Mouse (Mus musculus) liver, embryonic 16.5 days (tissue): ENCODE data around the gene Nosip. TPM values are rescaled to one million over a fixed set of nuclear protein-coding genes. Genes with fewer than 3 reads are reported as not detected.
"Not testable (repeated sequence)": the region's sequence is repeated elsewhere in the genome, so short reads cannot be mapped to it uniquely, and the experiment has no call there.

ENCODE experiments used
- ATAC-seq: fragments of 200-750 bp; cut with Nextera tagmentation; 2 replicates; pipeline ENCODE4 v1.8.0; 2017; ENCODE audit warnings: low read depth, mild to moderate bottlenecking, moderate number of reproducible peaks, moderate library complexity
- H3K27ac ChIP-seq: fragments of 300-500 bp; sonication (generic); 2 replicates; pipeline ENCODE4 v1.5.1; 2014; ENCODE audit warnings: mild to moderate bottlenecking, low read length
- H3K27me3 ChIP-seq: fragments of 300-500 bp; sonication (generic); 2 replicates; pipeline ENCODE4 v1.6.1; 2014; ENCODE audit warnings: low read depth, low read length, mixed read lengths; ENCODE audit not compliant: control insufficient read depth, insufficient read depth
- H3K36me3 ChIP-seq: fragments of 300-500 bp; sonication (generic); 2 replicates; pipeline ENCODE4 v1.6.1; 2014; ENCODE audit warnings: mild to moderate bottlenecking; ENCODE audit not compliant: control insufficient read depth, insufficient read depth
- H3K4me1 ChIP-seq: fragments of 300-500 bp; sonication (generic); 2 replicates; pipeline ENCODE4 v1.6.1; 2014; ENCODE audit warnings: low read depth, low read length, mixed read lengths; ENCODE audit not compliant: control insufficient read depth
- H3K4me2 ChIP-seq: fragments of 300-500 bp; sonication (generic); 2 replicates; pipeline ENCODE4 v1.6.1; 2014; ENCODE audit warnings: low read depth, low read length, mixed read lengths
- H3K4me3 ChIP-seq: fragments of 300-500 bp; sonication (generic); 2 replicates; pipeline ENCODE4 v1.5.1; 2014; ENCODE audit warnings: low read depth, mild to moderate bottlenecking, low read length
- H3K9ac ChIP-seq: fragments of 300-500 bp; sonication (generic); 2 replicates; pipeline ENCODE4 v1.6.1; 2014; ENCODE audit warnings: low read depth, low read length
- H3K9me3 ChIP-seq: fragments of 300-500 bp; sonication (generic); replicated peaks from 2 replicates; pipeline ENCODE4 v1.6.1; 2016; ENCODE audit warnings: low read length; ENCODE audit not compliant: control insufficient read depth
- WGBS: fragments of 180-500 bp; shearing (Covaris S2); extraction: QIAGEN DNeasy Blood & Tissue Kit; methylation state at CpG from one replicate; pipeline ENCODE4 v1.1.7; 2014; ENCODE audit not compliant: insufficient replicate concordance; 5-methylcytosine and 5-hydroxymethylcytosine counted together
- polyA plus RNA-seq: library from polyadenylated mRNA; unstranded; fragments of >200 nt; fragmentation: Nextera tagmentation; extraction: Ambion mirVana; gene quantifications from 2 replicates; pipeline ENCODE4 v1.2.1, GENCODE M21; 2015

The Nosip gene
- polyA plus RNA-seq, 1 experiment from 2014 or later = 23.8 TPM

- Histone ChIP-seq H3K9me3 (no peaks in the 10 kb centered on the region), H3K27ac (no peak overlapping the region), H3K36me3 (no peaks in the 10 kb centered on the region), H3K27me3 (peaks cover 3% of the 10 kb centered on the region; the same call in 1 of the 2 replicates), H3K9ac (no peak overlapping the region), H3K4me1 (peaks cover 33% of the 10 kb centered on the region), H3K4me2 (no peak overlapping the region), H3K4me3 (no peak overlapping the region)
- no peak for ATAC-seq
- WGBS = 25% methylated on average over 8 of the region's 8 CpGs
Measured at GRCm38 (mm10) chr7:45019031-45019571, 43.1 kb upstream of the Nosip start.

- H3K4me3 ChIP-seq = no peak overlapping the region
- H3K4me2 ChIP-seq = no peak overlapping the region
- no peak overlapping the region for H3K9ac ChIP-seq
- H3K27me3 ChIP-seq = peaks cover 3% of the 10 kb centered on the region; the same call in 1 of the 2 replicates
- 64% methylated on average over 9 of the region's 9 CpGs for WGBS
- H3K36me3 ChIP-seq = no peaks in the 10 kb centered on the region
- peaks cover 22% of the 10 kb centered on the region for H3K4me1 ChIP-seq
- ATAC-seq = no peak
- H3K27ac ChIP-seq = no peak overlapping the region
- H3K9me3 ChIP-seq = no peaks in the 10 kb centered on the region
Measured at GRCm38 (mm10) chr7:45020225-45020624, 42.0 kb upstream of the Nosip start.

- H3K4me3 ChIP-seq, H3K36me3 ChIP-seq, H3K9me3 ChIP-seq, H3K27ac ChIP-seq, H3K4me2 ChIP-seq, H3K4me1 ChIP-seq, H3K9ac ChIP-seq, H3K27me3 ChIP-seq, ATAC-seq: not testable (repeated sequence)
- 59% methylated on average over 5 of the region's 5 CpGs for WGBS
Measured at GRCm38 (mm10) chr7:45023711-45024110, 38.5 kb upstream of the Nosip start.

- peak; percentile 28; the same call in 1 of the 2 replicates for ATAC-seq
- Histone ChIP-seq H3K4me2 (no peak overlapping the region), H3K9me3 (no peaks in the 10 kb centered on the region), H3K9ac (no peak overlapping the region), H3K27me3 (no peaks in the 10 kb centered on the region), H3K4me1 (no peaks in the 10 kb centered on the region), H3K36me3 (peaks cover under 1% of the 10 kb centered on the region; the same call in 1 of the 2 replicates), H3K27ac (no peak overlapping the region), H3K4me3 (no peak overlapping the region)
- WGBS = 69% methylated on average over 15 of the region's 15 CpGs
Measured at GRCm38 (mm10) chr7:45024281-45025248, 37.7 kb upstream of the Nosip start.

GRCm38 (mm10) chr7:45025601-45026220, 36.5 kb upstream of the Nosip start:
- H3K27ac ChIP-seq = no peak overlapping the region
- H3K36me3 ChIP-seq = peaks cover 2% of the 10 kb centered on the region
- H3K4me3 ChIP-seq = no peak overlapping the region
- no peaks in the 10 kb centered on the region for H3K9me3 ChIP-seq
- H3K4me1 ChIP-seq = no peaks in the 10 kb centered on the region
- no peak overlapping the region for H3K4me2 ChIP-seq
- H3K27me3 ChIP-seq = no peaks in the 10 kb centered on the region
- ATAC-seq = no peak
- WGBS = 53% methylated on average over 8 of the region's 8 CpGs
- H3K9ac ChIP-seq = no peak overlapping the region

- 83% methylated on average over 2 of the region's 2 CpGs for WGBS
- H3K27ac ChIP-seq = no peak overlapping the region
- peaks cover 2% of the 10 kb centered on the region for H3K36me3 ChIP-seq
- H3K9me3 ChIP-seq = no peaks in the 10 kb centered on the region
- H3K9ac ChIP-seq = no peak overlapping the region
- no peak overlapping the region for H3K4me3 ChIP-seq
- no peaks in the 10 kb centered on the region for H3K4me1 ChIP-seq
- no peak overlapping the region for H3K4me2 ChIP-seq
- H3K27me3 ChIP-seq = no peaks in the 10 kb centered on the region
- no peak for ATAC-seq
Measured at GRCm38 (mm10) chr7:45026256-45026655, 36.0 kb upstream of the Nosip start.

GRCm38 (mm10) chr7:45027761-45028160, 34.5 kb upstream of the Nosip start:
- H3K27me3 ChIP-seq = no peaks in the 10 kb centered on the region
- no peak overlapping the region for H3K4me3 ChIP-seq
- no peaks in the 10 kb centered on the region for H3K4me1 ChIP-seq
- no peak overlapping the region for H3K4me2 ChIP-seq
- H3K36me3 ChIP-seq = peaks cover 2% of the 10 kb centered on the region
- no peak for ATAC-seq
- H3K9me3 ChIP-seq = no peaks in the 10 kb centered on the region
- 76% methylated on average over 9 of the region's 9 CpGs for WGBS
- H3K27ac ChIP-seq = no peak overlapping the region
- H3K9ac ChIP-seq = no peak overlapping the region

GRCm38 (mm10) chr7:45028351-45028750, 33.9 kb upstream of the Nosip start:
- no peak overlapping the region for H3K27ac ChIP-seq
- H3K9me3 ChIP-seq = no peaks in the 10 kb centered on the region
- no peak for ATAC-seq
- H3K36me3 ChIP-seq = peaks cover 5% of the 10 kb centered on the region
- H3K4me1 ChIP-seq = no peaks in the 10 kb centered on the region
- no peak overlapping the region for H3K9ac ChIP-seq
- 77% methylated on average over 11 of the region's 11 CpGs for WGBS
- H3K4me2 ChIP-seq = no peak overlapping the region
- no peaks in the 10 kb centered on the region for H3K27me3 ChIP-seq
- H3K4me3 ChIP-seq = no peak overlapping the region

GRCm38 (mm10) chr7:45029995-45030394, 32.2 kb upstream of the Nosip start:
- 79% methylated on average over 6 of the region's 6 CpGs for WGBS
- no peak overlapping the region for H3K27ac ChIP-seq
- no peak overlapping the region for H3K4me3 ChIP-seq
- H3K36me3 ChIP-seq = peaks cover 12% of the 10 kb centered on the region
- H3K4me2 ChIP-seq = no peak overlapping the region
- H3K4me1 ChIP-seq = no peaks in the 10 kb centered on the region
- H3K27me3 ChIP-seq = no peaks in the 10 kb centered on the region
- no peak overlapping the region for H3K9ac ChIP-seq
- ATAC-seq = no peak
- no peaks in the 10 kb centered on the region for H3K9me3 ChIP-seq
